Mouse (Mus musculus) splenic B cell, adult 2 months (primary cell): ENCODE data around the gene Spata21.
A peak's percentile ranks its signal among the peaks of the same experiment; 100 is the strongest.

Experiments
- DNase-seq: peaks from one replicate; pipeline ENCODE4 v3.0.0-alpha.2; 2011; ENCODE audit warnings: low read depth, low spot score
- H3K27me3 ChIP-seq: 2 replicates; pipeline ENCODE4 v1.6.1; 2012; ENCODE audit warnings: mild to moderate bottlenecking, low read length, moderate library complexity, mixed read lengths; ENCODE audit not compliant: control insufficient read depth, poor library complexity, insufficient read depth, severe bottlenecking
- H3K36me3 ChIP-seq: 2 replicates; pipeline ENCODE4 v1.6.1; 2012; ENCODE audit warnings: mild to moderate bottlenecking, low read length, moderate library complexity, mixed read lengths; ENCODE audit not compliant: control insufficient read depth, poor library complexity, insufficient read depth, severe bottlenecking

Gene Spata21

DNA sequence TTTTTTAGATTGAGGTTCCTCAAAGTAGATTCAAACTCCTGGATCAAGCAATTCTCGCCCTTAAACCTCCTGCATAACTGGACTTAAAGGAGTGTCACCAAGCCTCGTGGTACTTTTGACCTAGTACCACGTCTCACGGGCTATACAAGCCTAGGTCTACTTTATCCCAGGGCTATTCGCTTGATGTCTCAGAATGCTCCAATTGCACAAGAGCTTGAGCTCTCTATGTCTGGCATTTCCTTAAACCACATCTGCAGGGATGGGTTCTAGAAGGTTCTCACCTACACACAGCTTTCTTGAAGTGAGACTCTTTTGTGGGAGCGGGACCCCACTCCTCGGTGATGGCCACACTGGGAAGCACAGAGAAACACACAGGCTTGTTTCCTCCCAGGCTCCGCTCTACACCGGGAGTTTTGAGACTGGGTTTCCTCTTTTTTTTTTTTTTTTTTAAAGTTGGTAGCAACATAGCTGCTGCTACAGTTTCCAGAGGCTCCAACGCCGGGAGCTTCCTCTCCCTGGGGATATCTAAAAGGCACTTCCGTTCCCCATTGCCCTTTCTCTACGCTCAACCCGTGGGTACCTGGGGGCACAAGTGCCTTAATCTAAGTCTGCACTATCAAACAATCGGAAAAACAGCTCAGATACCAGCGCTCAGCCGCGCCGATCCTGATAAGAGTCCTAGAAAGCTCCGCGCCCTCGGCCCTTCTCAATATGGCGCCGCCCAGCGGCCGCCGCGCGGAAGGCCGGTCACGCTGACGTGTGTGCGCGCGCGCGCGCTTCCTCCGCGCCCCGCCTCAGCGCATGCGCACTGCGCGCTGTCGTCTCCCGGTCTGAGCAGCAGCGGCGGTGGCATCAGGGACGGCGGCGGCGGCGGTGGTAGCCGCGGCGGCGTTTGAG, 59.2 kb downstream of the Spata21 start, which contains the start of gene Fbxo42:
Gene Fbxo42 (plus strand): TSS at position 802 of the 897 bp plus-strand sequence.
- Histone ChIP-seq H3K27me3 (no peaks in the 10 kb centered on the region), H3K36me3 (no peaks in the 10 kb centered on the region)
- DNase-seq: peak; percentile 97

- Histone ChIP-seq H3K36me3 (no peaks in the 10 kb centered on the region), H3K27me3 (no peaks in the 10 kb centered on the region)
- DNase-seq: peak; percentile 39
These were observed 60.1 kb downstream of the Spata21 start for GRCm38 (mm10) chr4:141148009-141148801.

- Histone ChIP-seq H3K36me3 (0 out of 2 replicates have a peak, but pooled peaks cover 2% of the 10 kb centered on the region), H3K27me3 (no peaks in the 10 kb centered on the region)
- DNase-seq: no peak
These were observed 61.0 kb downstream of the Spata21 start for GRCm38 (mm10) chr4:141149116-141149515.

GRCm38 (mm10) chr4:141157485-141157884, 69.4 kb downstream of the Spata21 start:
- H3K27me3 ChIP-seq: no peaks in the 10 kb centered on the region
- no peak for DNase-seq
- H3K36me3 ChIP-seq: 0 out of 2 replicates have a peak, but pooled peaks cover 2% of the 10 kb centered on the region

DNA sequence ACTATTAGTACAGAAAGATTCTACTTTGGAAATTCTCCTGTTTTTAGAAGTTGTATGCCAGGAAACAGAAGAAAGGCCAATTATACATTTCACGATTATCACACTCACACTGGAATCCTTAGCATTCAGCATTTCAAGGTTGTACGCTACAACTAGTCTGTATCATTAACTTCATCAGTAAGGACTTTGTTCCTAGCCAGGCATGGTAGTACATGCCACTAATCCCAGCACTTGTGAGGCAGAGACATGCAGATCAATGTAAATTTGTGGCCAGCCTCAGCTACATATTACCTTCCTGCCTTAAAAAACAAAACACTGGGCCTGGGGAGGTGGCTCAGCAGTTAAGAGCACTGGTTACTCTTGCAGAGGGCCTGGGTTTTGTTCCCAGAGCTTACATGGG, 70.5 kb downstream of the Spata21 start:
- no peaks in the 10 kb centered on the region for H3K27me3 ChIP-seq
- H3K36me3 ChIP-seq: 0 out of 2 replicates have a peak, but pooled peaks cover 2% of the 10 kb centered on the region
- no peak for DNase-seq

- peak; percentile 42 for DNase-seq
- Histone ChIP-seq H3K36me3 (no peaks in the 10 kb centered on the region), H3K27me3 (no peaks in the 10 kb centered on the region)
These were observed 71.0 kb downstream of the Spata21 start for GRCm38 (mm10) chr4:141159093-141159492.

GRCm38 (mm10) chr4:141159666-141160065, 71.5 kb downstream of the Spata21 start:
- Histone ChIP-seq H3K27me3 (no peaks in the 10 kb centered on the region), H3K36me3 (no peaks in the 10 kb centered on the region)
- no peak for DNase-seq

GRCm38 (mm10) chr4:141160193-141160592, 72.1 kb downstream of the Spata21 start:
- no peaks in the 10 kb centered on the region for H3K27me3 ChIP-seq

GRCm38 (mm10) chr4:141161699-141162208, 73.6 kb downstream of the Spata21 start:
- DNase-seq: no peak
- Histone ChIP-seq H3K36me3 (no peaks in the 10 kb centered on the region), H3K27me3 (no peaks in the 10 kb centered on the region)

More at GRCm38 (mm10) chr4:141160193-141160592, 72.1 kb downstream of the Spata21 start:
- H3K36me3 ChIP-seq: no peaks in the 10 kb centered on the region
- DNase-seq: no peak
